Mouse (Mus musculus) forebrain, embryonic 11.5 days (tissue): ENCODE data around the gene Hook2. TPM values are rescaled to one million over a fixed set of nuclear protein-coding genes. Genes with fewer than 3 reads are reported as not detected.
A peak's percentile ranks its signal among the peaks of the same experiment; 100 is the strongest.

Experiments used
- ATAC-seq: fragments of 200-750 bp; cut with Nextera tagmentation; replicated peaks from 2 replicates; pipeline ENCODE4 v1.8.0; 2017; ENCODE audit warnings: moderate TSS enrichment; ENCODE audit not compliant: low FRiP score
- DNase-seq: peaks from one replicate; pipeline ENCODE4 v3.0.0-alpha.2; 2017; ENCODE audit warnings: low spot score
- H3K27ac ChIP-seq: fragments of 300-500 bp; sonication (generic); 2 replicates; pipeline ENCODE4 v1.5.1; 2014; ENCODE audit warnings: low read depth, low read length
- H3K27me3 ChIP-seq: fragments of 300-500 bp; sonication (generic); 2 replicates; pipeline ENCODE4 v1.6.1; 2014; ENCODE audit warnings: mild to moderate bottlenecking, low read length, mixed read lengths; ENCODE audit not compliant: control insufficient read depth, insufficient read depth
- H3K36me3 ChIP-seq: fragments of 300-500 bp; sonication (generic); 2 replicates; pipeline ENCODE4 v1.6.1; 2014; ENCODE audit warnings: mild to moderate bottlenecking, low read length, moderate library complexity, mixed read lengths; ENCODE audit not compliant: control insufficient read depth, insufficient read depth
- H3K4me1 ChIP-seq: fragments of 300-500 bp; sonication (generic); replicated peaks from 2 replicates; pipeline ENCODE4 v1.6.1; 2014; ENCODE audit warnings: low read length, mixed read lengths; ENCODE audit not compliant: control insufficient read depth, insufficient read depth
- H3K4me2 ChIP-seq: fragments of 300-500 bp; sonication (generic); 2 replicates; pipeline ENCODE4 v1.6.1; 2014; ENCODE audit warnings: low read depth, mild to moderate bottlenecking, low read length, moderate library complexity, mixed read lengths; ENCODE audit not compliant: severe bottlenecking
- H3K4me3 ChIP-seq: fragments of 300-500 bp; sonication (generic); 2 replicates; pipeline ENCODE4 v1.5.1; 2014; ENCODE audit warnings: low read depth, low read length
- H3K9ac ChIP-seq: fragments of 300-500 bp; sonication (generic); 2 replicates; pipeline ENCODE4 v1.6.1; 2014; ENCODE audit warnings: low read length
- H3K9me3 ChIP-seq: fragments of 300-500 bp; sonication (generic); 2 replicates; pipeline ENCODE4 v1.6.1; 2016; ENCODE audit warnings: low read length, mixed read lengths; ENCODE audit not compliant: control insufficient read depth
- WGBS: fragments of 180-500 bp; shearing (Covaris S2); extraction: QIAGEN DNeasy Blood & Tissue Kit; methylation state at CpG from one replicate; pipeline ENCODE4 v1.1.7; 2014; 5-methylcytosine and 5-hydroxymethylcytosine counted together
- polyA plus RNA-seq: library from polyadenylated mRNA; unstranded; fragments of >200 nt; fragmentation: Nextera tagmentation; extraction: Ambion mirVana; gene quantifications from 2 replicates; pipeline ENCODE4 v1.2.1, GENCODE M21; 2014

Gene Hook2
- polyA plus RNA-seq, 1 experiment from 2014 or later = 14.8 TPM

GRCm38 (mm10) chr8:84969241-84970134, 20.9 kb upstream of the Hook2 start, which contains the start of the genes Gm49661, Prdx2 and Rnaseh2a:
TSS of gene Gm49661 (minus strand) at chr8:84969433.
TSS of gene Prdx2 (plus strand) at chr8:84969587.
TSS of gene Rnaseh2a (minus strand) at chr8:84969767.
- WGBS = 0% methylated on average over 56 of the region's 56 CpGs
- Histone ChIP-seq H3K4me3 (peak within 1 kb of the TSS; percentile 71), H3K36me3 (peaks cover 11% of the 10 kb centered on the region; the same call in 1 of the 2 replicates), H3K9ac (peak within 1 kb of the TSS; percentile 97), H3K4me2 (peak within 1 kb of the TSS; percentile 60), H3K27ac (peak within 1 kb of the TSS; percentile 71), H3K27me3 (no peaks in the 10 kb centered on the region), H3K9me3 (no peaks in the 10 kb centered on the region), H3K4me1 (peaks cover 14% of the 10 kb centered on the region)
- ATAC-seq (peak; percentile 74), DNase-seq (peak; percentile 93)

GRCm38 (mm10) chr8:84970135-84970790, 20.1 kb upstream of the Hook2 start:
- H3K4me1 ChIP-seq = peaks cover 9% of the 10 kb centered on the region
- peak overlapping the region; percentile 97 for H3K9ac ChIP-seq
- DNase-seq = no peak

GRCm38 (mm10) chr8:84970913-84971312, 19.5 kb upstream of the Hook2 start:
- H3K36me3 ChIP-seq = peaks cover 11% of the 10 kb centered on the region; the same call in 1 of the 2 replicates
- H3K4me2 ChIP-seq = peak overlapping the region; percentile 60
- no peak for ATAC-seq
- H3K9ac ChIP-seq = peak overlapping the region; percentile 97
- 79% methylated on average over 5 of the region's 5 CpGs for WGBS
- H3K27me3 ChIP-seq = no peaks in the 10 kb centered on the region
- no peak for DNase-seq
- no peak overlapping the region for H3K27ac ChIP-seq
- H3K9me3 ChIP-seq = no peaks in the 10 kb centered on the region
- peak overlapping the region; percentile 71 for H3K4me3 ChIP-seq
- H3K4me1 ChIP-seq = peaks cover 9% of the 10 kb centered on the region; the same call in 1 of the 2 replicates

More at GRCm38 (mm10) chr8:84970135-84970790, 20.1 kb upstream of the Hook2 start:
- ATAC-seq = no peak
- peak overlapping the region; percentile 71 for H3K27ac ChIP-seq
- no peaks in the 10 kb centered on the region for H3K27me3 ChIP-seq
- WGBS = 12% methylated on average over 21 of the region's 21 CpGs
- no peaks in the 10 kb centered on the region for H3K9me3 ChIP-seq
- H3K36me3 ChIP-seq = peaks cover 11% of the 10 kb centered on the region; the same call in 1 of the 2 replicates
- peak overlapping the region; percentile 71 for H3K4me3 ChIP-seq
- peak overlapping the region; percentile 60 for H3K4me2 ChIP-seq

GRCm38 (mm10) chr8:84973079-84973478, 17.3 kb upstream of the Hook2 start:
- ATAC-seq (no peak), DNase-seq (no peak)
- Histone ChIP-seq H3K4me1 (peaks cover 21% of the 10 kb centered on the region; the same call in 1 of the 2 replicates), H3K36me3 (peaks cover 11% of the 10 kb centered on the region; the same call in 1 of the 2 replicates), H3K4me3 (no peak overlapping the region), H3K27me3 (peaks cover 13% of the 10 kb centered on the region), H3K27ac (no peak overlapping the region), H3K9ac (no peak overlapping the region), H3K9me3 (no peaks in the 10 kb centered on the region), H3K4me2 (no peak overlapping the region)
- 88% methylated on average over 1 of the region's 1 CpGs for WGBS

GRCm38 (mm10) chr8:84973803-84974542, 16.4 kb upstream of the Hook2 start:
- WGBS = 64% methylated on average over 4 of the region's 4 CpGs
- Histone ChIP-seq H3K4me1 (peaks cover 27% of the 10 kb centered on the region), H3K27ac (no peak overlapping the region)

GRCm38 (mm10) chr8:84974543-84975142, 15.8 kb upstream of the Hook2 start:
- Histone ChIP-seq H3K4me1 (peaks cover 29% of the 10 kb centered on the region), H3K4me2 (no peak overlapping the region), H3K27me3 (peaks cover 27% of the 10 kb centered on the region), H3K4me3 (no peak overlapping the region), H3K27ac (no peak overlapping the region), H3K9me3 (no peaks in the 10 kb centered on the region), H3K9ac (no peak overlapping the region), H3K36me3 (peaks cover 11% of the 10 kb centered on the region; the same call in 1 of the 2 replicates)
- DNase-seq (no peak), ATAC-seq (no peak)
- WGBS = 87% methylated on average over 8 of the region's 8 CpGs

More at GRCm38 (mm10) chr8:84973803-84974542, 16.4 kb upstream of the Hook2 start:
- DNase-seq = no peak
- ATAC-seq = no peak
- Histone ChIP-seq H3K9me3 (no peaks in the 10 kb centered on the region), H3K9ac (no peak overlapping the region), H3K27me3 (peaks cover 20% of the 10 kb centered on the region), H3K36me3 (peaks cover 11% of the 10 kb centered on the region; the same call in 1 of the 2 replicates), H3K4me2 (no peak overlapping the region), H3K4me3 (no peak overlapping the region)

- Histone ChIP-seq H3K9ac (no peak overlapping the region), H3K4me2 (peak overlapping the region; percentile 97; the same call in 1 of the 2 replicates), H3K36me3 (peaks cover 11% of the 10 kb centered on the region; the same call in 1 of the 2 replicates), H3K9me3 (no peaks in the 10 kb centered on the region), H3K4me1 (peaks cover 33% of the 10 kb centered on the region), H3K4me3 (no peak overlapping the region), H3K27me3 (peaks cover 32% of the 10 kb centered on the region), H3K27ac (no peak overlapping the region)
- DNase-seq (peak; percentile 77), ATAC-seq (no peak)
- 29% methylated on average over 7 of the region's 7 CpGs for WGBS
These were observed 15.0 kb upstream of the Hook2 start for GRCm38 (mm10) chr8:84975434-84975833.
